23 mouse cellular contexts compared by ENCODE assay signal in the genomic region with DNA sequence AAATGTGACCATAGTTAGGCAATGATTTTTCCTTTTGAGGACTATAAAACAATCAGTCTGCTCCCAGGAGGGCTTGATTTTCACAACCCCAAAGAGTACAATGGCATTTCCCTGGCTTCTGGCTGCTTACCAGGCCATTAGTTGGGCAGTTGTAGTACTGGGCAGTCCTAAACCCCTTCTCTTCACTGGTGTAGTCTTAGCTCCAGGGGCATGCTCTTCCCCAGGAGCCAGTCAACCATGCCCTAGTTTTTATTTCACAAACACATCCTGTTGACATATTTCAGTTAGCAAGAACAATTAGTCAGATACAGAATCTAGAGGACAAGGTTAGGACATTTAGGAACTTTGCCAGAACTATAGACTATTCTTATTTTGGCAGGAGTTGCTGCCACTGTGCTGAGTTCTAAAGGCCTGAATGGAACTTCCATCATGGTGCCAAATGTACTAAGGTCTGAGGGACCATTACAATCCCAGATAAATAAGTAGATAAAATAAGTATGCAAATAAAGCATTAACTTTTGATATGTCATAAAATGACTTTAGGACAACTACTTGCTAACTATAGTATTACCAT.
DNase-seq lines count a peak whose midpoint lies in the region; ATAC-seq and TF ChIP-seq lines count a peak whose summit lies in the region.
"Had no signal": no experiment of that assay in that cellular context is flagged by ENCODE, and none has a peak within 500 bp of the region (broad histone marks: within the 10 kb centered on the region; RNA-seq: fewer than 3 reads in every experiment).

No protein-coding gene starts in this region.

- no peaks in the 10 kb centered on the region for H3K9me3 ChIP-seq in heart, embryonic 12.5 days (replicated peaks)
- no peaks in the 10 kb centered on the region for H3K9me3 ChIP-seq in heart, postnatal 0 days (replicated peaks; ENCODE audit: control insufficient read depth, low read length)
- H3K9me3 ChIP-seq: embryonic facial prominence, embryonic 15.5 days; heart, embryonic 15.5 days; hindbrain, embryonic 15.5 days had no signal

- TF ChIP-seq EP300 in heart, postnatal 0 days (IDR thresholded peaks at IDR 0.05; ENCODE audit: low read depth): no peak

- ATAC-seq in heart, embryonic 12.5 days (ENCODE audit: insufficient number of reproducible peaks, low FRiP score): no peak
- peak; percentile 77 for ATAC-seq in heart, postnatal 0 days (ENCODE audit: insufficient read depth, low read depth)
- ATAC-seq in activated CD4-positive, CD25-positive, alpha-beta regulatory T cell, adult 4 months: no peak
- ATAC-seq: CD4-positive, CD25-positive, alpha-beta regulatory T cell, adult 4 months; forebrain, embryonic 16.5 days; intestine, embryonic 16.5 days had no signal

- H3K9ac ChIP-seq in heart, embryonic 12.5 days: no peak overlapping the region
- no peak overlapping the region for H3K9ac ChIP-seq in heart, postnatal 0 days (replicated peaks; ENCODE audit: low read depth, low read length)
- H3K9ac ChIP-seq: embryonic facial prominence, embryonic 15.5 days; heart, embryonic 15.5 days; hindbrain, embryonic 15.5 days had no signal

- H3K4me1 ChIP-seq in heart, embryonic 12.5 days (replicated peaks): no peaks in the 10 kb centered on the region
- no peaks in the 10 kb centered on the region; the same call in 1 of the 2 replicates for H3K4me1 ChIP-seq in heart, postnatal 0 days (ENCODE audit: control insufficient read depth, insufficient read depth)
- H3K4me1 ChIP-seq: embryonic facial prominence, embryonic 15.5 days; hindbrain, embryonic 15.5 days had no signal

- DNase-seq in adrenal gland, adult 2 months: peak; percentile 12
- DNase-seq in adrenal gland, postnatal 25 days: no peak
- DNase-seq in heart, adult 18-20 months: peak; percentile 12 to 29
- DNase-seq in heart, postnatal 0 days (ENCODE audit: low spot score): peak; percentile 39
- DNase-seq in heart, postnatal 36 days: no peak
- peak; percentile 3 for DNase-seq in fat pad, adult 2 months (ENCODE audit: extremely low read depth, low read depth, low spot score)
- DNase-seq: B cell, adult 2 months; cerebellum, adult 11 months; cerebellum, adult 8-10 months; cerebellum, postnatal 14 days; embryo, embryonic 11 days; gastrocnemius, postnatal 10 days; kidney, adult 8-10 months had no signal

- no peak overlapping the region for H3K4me3 ChIP-seq in heart, embryonic 12.5 days
- H3K4me3 ChIP-seq in heart, postnatal 0 days (ENCODE audit: low read depth, low read length): no peak overlapping the region
- H3K4me3 ChIP-seq: embryonic facial prominence, embryonic 15.5 days; erythroblast, embryonic 14.5 days; heart, embryonic 15.5 days; hindbrain, embryonic 15.5 days had no signal

- intact Hi-C loops in heart, postnatal 36 days (cut with DNase I): no loop called here

- H3K27ac ChIP-seq in heart, embryonic 12.5 days (ENCODE audit: poor library complexity, severe bottlenecking): no peak overlapping the region
- peak overlapping the region; percentile 49 for H3K27ac ChIP-seq in heart, postnatal 0 days (ENCODE audit: low read depth)
- H3K27ac ChIP-seq: embryonic facial prominence, embryonic 15.5 days; heart, embryonic 15.5 days; hindbrain, embryonic 15.5 days had no signal

- no peak overlapping the region for H3K4me2 ChIP-seq in heart, embryonic 12.5 days
- H3K4me2 ChIP-seq in heart, postnatal 0 days (ENCODE audit: low read depth, low read length): no peak overlapping the region
- H3K4me2 ChIP-seq: embryonic facial prominence, embryonic 15.5 days; heart, embryonic 15.5 days; hindbrain, embryonic 15.5 days had no signal

- TF ChIP-seq CTCF in heart, postnatal 0 days (IDR thresholded peaks at IDR 0.05; ENCODE audit: low read depth): no peak

- H3K27me3 ChIP-seq in heart, embryonic 12.5 days (replicated peaks): no peaks in the 10 kb centered on the region
- H3K27me3 ChIP-seq in heart, postnatal 0 days (ENCODE audit: control insufficient read depth, insufficient read depth, low read length): no peaks in the 10 kb centered on the region
- H3K27me3 ChIP-seq: embryonic facial prominence, embryonic 15.5 days; heart, embryonic 15.5 days; hindbrain, embryonic 15.5 days had no signal

- H3K36me3 ChIP-seq in heart, embryonic 12.5 days: no peaks in the 10 kb centered on the region
- H3K36me3 ChIP-seq in heart, postnatal 0 days (replicated peaks; ENCODE audit: control insufficient read depth, insufficient read depth, low read length): no peaks in the 10 kb centered on the region
- H3K36me3 ChIP-seq: embryonic facial prominence, embryonic 15.5 days; G1E; heart, embryonic 15.5 days; hindbrain, embryonic 15.5 days had no signal

Comparison
In these comparisons a context has a peak if more than half of its experiments do, and no peak if none do; other contexts are left out.
1. DNase-seq: peak in adrenal gland, adult 2 months (single experiment), heart, adult 18-20 months (2 of 2), heart, postnatal 0 days (single experiment) and fat pad, adult 2 months (single experiment); none in adrenal gland, postnatal 25 days (single experiment) and heart, postnatal 36 days (0 of 2).